Mouse (Mus musculus) ES-Bruce4 (cell line): ENCODE measurements around the gene Fndc3a. TPM values are rescaled to one million over a fixed set of nuclear protein-coding genes. Genes with fewer than 3 reads are reported as not detected.

Experiments used
- H3K27ac ChIP-seq: 2 replicates; pipeline ENCODE4 v1.5.1; 2012; ENCODE audit warnings: low read length, inconsistent platforms; ENCODE audit not compliant: insufficient read depth
- H3K27me3 ChIP-seq: 2 replicates; pipeline ENCODE4 v1.6.1; 2012; ENCODE audit warnings: mild to moderate bottlenecking, low read length, inconsistent platforms; ENCODE audit not compliant: control insufficient read depth, poor library complexity, insufficient read depth, severe bottlenecking
- H3K36me3 ChIP-seq: 2 replicates; pipeline ENCODE4 v1.6.1; 2012; ENCODE audit warnings: inconsistent platforms, mild to moderate bottlenecking, low read length, moderate library complexity; ENCODE audit not compliant: control insufficient read depth, poor library complexity, insufficient read depth, severe bottlenecking
- H3K4me1 ChIP-seq: one replicate; pipeline ENCODE4 v1.8.1; 2011; ENCODE audit warnings: low read length; ENCODE audit not compliant: control insufficient read depth, insufficient read depth
- H3K4me3 ChIP-seq: 2 replicates; pipeline ENCODE4 v1.5.1; 2011; ENCODE audit warnings: low read depth, mild to moderate bottlenecking, low read length
- H3K9ac ChIP-seq: 2 replicates; pipeline ENCODE4 v1.6.1; 2012; ENCODE audit warnings: low read depth, mild to moderate bottlenecking, inconsistent platforms; ENCODE audit not compliant: poor library complexity, severe bottlenecking
- H3K9me3 ChIP-seq: replicated peaks from 2 replicates; pipeline ENCODE4 v1.6.1; 2012; ENCODE audit warnings: mild to moderate bottlenecking, low read length, inconsistent platforms; ENCODE audit not compliant: control insufficient read depth, poor library complexity, insufficient read depth, severe bottlenecking
- CTCF ChIP-seq: IDR thresholded peaks from one replicate; pipeline ENCODE4 v1.8.1; 2011; ENCODE audit warnings: low read depth, low read length
- EP300 ChIP-seq: IDR thresholded peaks from 2 replicates; pipeline ENCODE4 v1.6.1; 2011; ENCODE audit warnings: low read depth, low read length; ENCODE audit not compliant: insufficient read depth
- POLR2A ChIP-seq: IDR thresholded peaks from one replicate; pipeline ENCODE4 v1.8.1; 2011; ENCODE audit warnings: low read length; ENCODE audit not compliant: insufficient read depth
- polyA plus RNA-seq: library from polyadenylated mRNA; stranded (reverse); fragments of >200 nt; gene quantifications from 2 replicates; pipeline ENCODE4 v1.2.4, GENCODE M21; 2011; ENCODE audit warnings: low read depth; ENCODE audit not compliant: missing spikeins, insufficient read depth, insufficient read length

Gene Fndc3a
- polyA plus RNA-seq, 1 experiment, result 47.4 TPM

DNA sequence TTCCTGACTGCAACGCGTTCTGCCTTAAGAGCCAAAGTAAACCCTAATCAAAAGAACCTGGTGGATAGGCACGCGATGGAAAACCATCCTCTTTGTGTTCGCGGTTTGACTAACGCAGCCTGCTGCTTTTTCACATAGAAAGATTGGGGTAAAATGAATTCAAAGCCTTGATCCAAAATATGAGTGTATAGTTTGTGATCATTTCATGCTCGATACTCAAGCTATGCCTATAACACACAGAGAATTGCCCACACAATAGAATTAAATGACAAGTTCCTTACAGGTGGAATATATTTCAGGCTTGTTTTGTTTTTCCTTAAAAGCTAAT is 106.6 kb downstream of the Fndc3a start:
- Histone ChIP-seq H3K4me1 (no peaks in the 10 kb centered on the region), H3K9me3 (no peaks in the 10 kb centered on the region), H3K4me3 (peak overlapping the region; percentile 87), H3K9ac (peak overlapping the region; percentile 68), H3K36me3 (no peaks in the 10 kb centered on the region), H3K27me3 (no peaks in the 10 kb centered on the region), H3K27ac (peak overlapping the region; percentile 50; the same call in 1 of the 2 replicates)
- TF ChIP-seq CTCF (no peak), EP300 (no peak), POLR2A (no peak)

DNA sequence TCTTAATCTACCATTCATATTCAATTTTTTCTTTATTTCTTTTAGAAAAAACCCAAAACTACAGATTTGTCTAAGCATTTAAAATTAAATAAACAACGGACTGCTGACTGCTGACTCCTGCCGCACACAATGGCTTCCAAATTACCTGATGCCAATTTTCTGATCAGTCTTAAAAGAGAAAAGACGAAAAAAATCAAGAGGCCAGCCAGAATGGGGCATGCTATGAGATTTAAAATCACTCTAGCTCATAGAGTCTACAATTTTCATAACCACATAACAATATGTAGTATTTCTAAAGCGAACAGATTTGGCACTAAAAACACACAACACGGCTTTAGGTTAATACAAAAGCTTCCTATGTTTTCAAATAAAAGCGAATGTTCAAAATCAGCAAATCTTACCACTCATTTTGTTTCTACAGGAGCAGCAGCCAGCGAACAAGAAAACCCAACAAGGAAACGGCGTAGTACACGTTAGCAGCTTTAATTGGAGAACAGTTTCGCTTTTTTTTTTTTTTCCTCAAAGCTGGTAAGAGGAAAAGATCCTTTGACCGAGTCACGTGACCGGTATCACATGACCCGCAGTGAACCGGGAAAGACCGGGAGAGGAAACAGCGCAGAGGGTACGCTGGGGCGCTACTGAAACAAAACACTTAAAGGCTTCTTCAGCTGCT is 107.1 kb downstream of the Fndc3a start:
- Histone ChIP-seq H3K4me1 (no peaks in the 10 kb centered on the region), H3K27ac (peak overlapping the region; percentile 82), H3K9ac (peak overlapping the region; percentile 68), H3K36me3 (0 out of 2 replicates have a peak, but pooled peaks cover 2% of the 10 kb centered on the region), H3K9me3 (no peaks in the 10 kb centered on the region), H3K4me3 (peak overlapping the region; percentile 87), H3K27me3 (no peaks in the 10 kb centered on the region)
- TF ChIP-seq EP300 (no peak), CTCF (no peak), POLR2A (no peak)

DNA sequence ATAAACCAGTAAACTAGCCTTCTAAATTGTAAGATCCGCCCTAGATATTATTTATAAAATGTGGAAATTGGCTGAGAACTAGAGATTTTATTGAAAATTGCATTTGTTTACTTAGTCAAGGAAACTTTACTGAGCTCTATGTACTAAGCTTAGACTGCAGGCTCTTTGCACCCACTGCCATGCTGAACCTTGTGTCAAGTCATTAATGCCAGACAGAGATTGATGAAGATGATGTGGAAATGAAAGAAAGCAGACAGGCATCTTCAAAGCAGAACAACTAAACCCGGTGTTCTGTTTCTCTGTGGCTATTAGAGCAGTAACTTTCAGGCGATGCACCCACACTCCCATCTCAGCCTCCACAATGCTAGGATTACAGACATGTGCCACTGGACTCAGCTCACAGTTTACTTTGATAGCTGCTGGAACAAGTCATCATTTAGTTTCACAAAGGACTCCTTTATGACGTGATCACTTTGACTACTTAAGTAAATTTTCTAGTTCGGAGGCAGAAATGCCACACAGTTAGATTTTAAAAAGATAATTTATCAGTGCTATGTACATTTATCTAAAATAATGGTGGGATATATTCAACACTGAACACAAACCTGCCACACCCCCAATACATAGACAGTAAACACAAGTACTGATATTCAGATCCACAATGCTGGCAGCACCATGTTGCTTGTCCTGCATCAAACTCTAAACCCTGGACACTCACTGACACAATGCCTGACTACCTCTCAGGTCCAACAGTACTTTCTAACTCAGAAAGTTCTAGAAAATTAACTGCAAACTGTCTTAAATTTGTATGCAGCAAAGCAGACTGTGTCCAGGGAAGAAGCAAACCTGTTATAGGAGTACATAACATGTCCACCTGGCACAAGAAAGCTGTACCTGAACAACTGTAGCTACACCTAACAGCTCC is 108.2 kb downstream of the Fndc3a start:
- Histone ChIP-seq H3K27ac (no peak overlapping the region), H3K9me3 (no peaks in the 10 kb centered on the region)

DNA sequence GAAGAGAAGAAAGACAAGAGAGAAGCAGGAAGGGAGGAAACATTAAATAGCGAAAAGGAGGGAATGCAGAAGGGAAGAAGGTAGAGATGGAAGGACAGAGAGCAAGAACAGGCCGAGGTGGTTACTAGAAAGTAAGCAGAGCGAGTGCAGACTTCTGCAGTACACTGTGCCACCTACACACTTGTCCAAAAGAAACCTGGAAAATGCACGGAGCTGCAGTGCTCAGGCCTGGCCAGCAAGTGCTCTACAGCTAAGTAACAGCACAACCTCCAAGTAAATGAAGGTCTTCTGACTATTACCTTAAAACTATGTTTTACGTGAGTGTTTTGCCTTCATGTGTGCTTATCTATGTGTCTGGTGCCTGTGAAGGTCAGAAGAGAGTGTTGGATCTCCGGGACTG is 109.4 kb downstream of the Fndc3a start:
- Histone ChIP-seq H3K27me3 (no peaks in the 10 kb centered on the region), H3K4me1 (no peaks in the 10 kb centered on the region), H3K9me3 (no peaks in the 10 kb centered on the region), H3K4me3 (no peak overlapping the region), H3K27ac (no peak overlapping the region), H3K36me3 (0 out of 2 replicates have a peak, but pooled peaks cover 2% of the 10 kb centered on the region), H3K9ac (no peak overlapping the region)
- no peak for TF ChIP-seq POLR2A
- TF ChIP-seq EP300, result no peak
- TF ChIP-seq CTCF, result no peak

More for the DNA sequence above, 108.2 kb downstream of the Fndc3a start:
- H3K9ac ChIP-seq, result peak overlapping the region; percentile 68; the same call in 1 of the 2 replicates
- 0 out of 2 replicates have a peak, but pooled peaks cover 2% of the 10 kb centered on the region for H3K36me3 ChIP-seq
- TF ChIP-seq EP300 (no peak), POLR2A (no peak), CTCF (no peak)
- H3K4me1 ChIP-seq, result no peaks in the 10 kb centered on the region
- H3K4me3 ChIP-seq, result no peak overlapping the region
- no peaks in the 10 kb centered on the region for H3K27me3 ChIP-seq

DNA sequence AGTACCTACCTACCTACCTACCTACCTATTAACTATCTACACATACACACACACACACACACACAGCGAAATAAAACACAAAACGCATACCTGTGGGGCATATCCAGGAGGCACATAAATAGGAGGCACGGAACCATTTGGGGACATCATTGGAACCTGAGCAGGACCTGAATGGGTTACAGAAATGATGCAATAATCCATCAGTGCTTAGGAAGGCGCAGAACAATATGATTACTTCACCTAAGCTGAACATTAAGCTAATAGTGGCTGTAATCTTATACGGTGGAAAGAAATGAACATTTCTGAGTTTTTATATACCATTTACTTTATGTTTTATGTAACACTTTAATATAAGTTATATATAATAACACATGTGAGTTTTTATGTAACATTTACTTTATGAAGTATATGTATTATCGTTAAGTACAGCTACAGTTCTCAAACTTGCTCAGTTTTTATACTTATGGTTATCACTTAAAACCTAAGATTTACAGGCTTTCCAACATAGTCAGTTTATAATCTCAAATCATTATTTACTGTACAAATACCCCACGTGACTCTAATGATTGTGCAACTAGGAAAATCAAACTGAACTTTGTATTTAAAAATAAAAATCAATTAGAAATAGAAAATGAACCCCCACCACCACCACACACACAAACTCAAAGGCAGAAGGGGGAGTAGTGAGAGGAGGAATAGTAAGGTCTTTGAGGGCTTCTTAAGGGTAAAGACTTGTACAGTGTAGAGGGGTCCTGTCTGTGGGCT is 110.6 kb downstream of the Fndc3a start:
- TF ChIP-seq EP300 (no peak), POLR2A (no peak), CTCF (no peak)
- Histone ChIP-seq H3K9ac (no peak overlapping the region), H3K4me1 (no peaks in the 10 kb centered on the region), H3K27ac (no peak overlapping the region), H3K27me3 (no peaks in the 10 kb centered on the region), H3K4me3 (no peak overlapping the region), H3K36me3 (0 out of 2 replicates have a peak, but pooled peaks cover 2% of the 10 kb centered on the region), H3K9me3 (no peaks in the 10 kb centered on the region)
